Mouse (Mus musculus) T-helper 17 cell (primary cell): ENCODE measurements around the gene Dpm3.

Source experiments
- in situ Hi-C, 2 experiments: fragments of 300-600 bp; cut with MboI, MseI; formaldehyde crosslinking; loops; 1 replicate in 1 of 2; 2 replicates in 1 of 2; pipeline ENCODE4 v1.15.1; 2025; ENCODE audit warnings: high pct_unique_total_duplicates in 2 of 2

Dpm3 gene

GRCm38 (mm10) chr3:89266439-89266893 lies 7.3 kb downstream of the Dpm3 start:
- in situ Hi-C loops: no loop called here

- in situ Hi-C loops: no loop called here
Observed at GRCm38 (mm10) chr3:89268916-89269315, 9.8 kb downstream of the Dpm3 start.

- in situ Hi-C loops: no loop called here
Observed at GRCm38 (mm10) chr3:89270051-89270755, 11.0 kb downstream of the Dpm3 start, which contains the start of gene Slc50a1. Slc50a1 (minus strand) TSS chr3:89270570.

GRCm38 (mm10) chr3:89270891-89271290 lies 11.7 kb downstream of the Dpm3 start:
- in situ Hi-C loops: no loop called here

GRCm38 (mm10) chr3:89271760-89272159 lies 12.6 kb downstream of the Dpm3 start:
- in situ Hi-C loops: no loop called here

GRCm38 (mm10) chr3:89276061-89276460 lies 16.9 kb downstream of the Dpm3 start:
- in situ Hi-C loops: no loop called here

- in situ Hi-C loops: no loop called here
Observed at GRCm38 (mm10) chr3:89277281-89278021, 18.3 kb downstream of the Dpm3 start.

GRCm38 (mm10) chr3:89278107-89278506 lies 18.9 kb downstream of the Dpm3 start:
- in situ Hi-C loops: no loop called here

GRCm38 (mm10) chr3:89278643-89279042 lies 19.5 kb downstream of the Dpm3 start:
- in situ Hi-C loops: no loop called here

GRCm38 (mm10) chr3:89279153-89279890 lies 20.2 kb downstream of the Dpm3 start:
- in situ Hi-C loops: no loop called here

GRCm38 (mm10) chr3:89280050-89280605 lies 21.0 kb downstream of the Dpm3 start:
- in situ Hi-C loops: loop anchor here (5.0 kb wide), 1 partner anchor 33 kb away; the partner anchor contains the start of genes Krtcap2 (in 2 of the 2) and Trim46 (in 2 of the 2)

GRCm38 (mm10) chr3:89280606-89281511 lies 21.7 kb downstream of the Dpm3 start, which contains the start of gene Efna1:
Efna1 (minus strand) TSS chr3:89281142.
- in situ Hi-C loops: loop anchor here (5.0 kb wide), 1 partner anchor 34 kb away; the partner anchor contains the start of genes Krtcap2 (in 2 of the 2) and Trim46 (in 2 of the 2)

GRCm38 (mm10) chr3:89281579-89282290 lies 22.6 kb downstream of the Dpm3 start:
- in situ Hi-C loops: loop anchor here (5.0 kb wide), 1 partner anchor 34 kb away; the partner anchor contains the start of genes Krtcap2 (in 2 of the 2) and Trim46 (in 2 of the 2)

- in situ Hi-C loops: loop anchor here (5.0 kb wide), 1 partner anchor 35 kb away; the partner anchor contains the start of genes Krtcap2 (in 2 of the 2) and Trim46 (in 2 of the 2)
Observed at GRCm38 (mm10) chr3:89282291-89282643, 23.1 kb downstream of the Dpm3 start.

GRCm38 (mm10) chr3:89284261-89284660 lies 25.1 kb downstream of the Dpm3 start:
- in situ Hi-C loops: loop anchor here (5.0 kb wide), 1 partner anchor 37 kb away; the partner anchor contains the start of genes Krtcap2 (in 2 of the 2) and Trim46 (in 2 of the 2)

- in situ Hi-C loops: no loop called here
Observed at GRCm38 (mm10) chr3:89285526-89285925, 26.4 kb downstream of the Dpm3 start.

- in situ Hi-C loops: no loop called here
Observed at GRCm38 (mm10) chr3:89287286-89287685, 28.1 kb downstream of the Dpm3 start.

- in situ Hi-C loops: no loop called here
Observed at GRCm38 (mm10) chr3:89288503-89288928, 29.4 kb downstream of the Dpm3 start.

- in situ Hi-C loops: no loop called here
Observed at GRCm38 (mm10) chr3:89291874-89292273, 32.7 kb downstream of the Dpm3 start.
